Mouse (Mus musculus): ENCODE measurements at regions not wholly inside any gene's neighbourhood (a gene's known extent, or its start where the extent isn't known, plus 50 kb on each side); places are given as distances from the start of the nearest gene placed in this dataset.

DNA sequence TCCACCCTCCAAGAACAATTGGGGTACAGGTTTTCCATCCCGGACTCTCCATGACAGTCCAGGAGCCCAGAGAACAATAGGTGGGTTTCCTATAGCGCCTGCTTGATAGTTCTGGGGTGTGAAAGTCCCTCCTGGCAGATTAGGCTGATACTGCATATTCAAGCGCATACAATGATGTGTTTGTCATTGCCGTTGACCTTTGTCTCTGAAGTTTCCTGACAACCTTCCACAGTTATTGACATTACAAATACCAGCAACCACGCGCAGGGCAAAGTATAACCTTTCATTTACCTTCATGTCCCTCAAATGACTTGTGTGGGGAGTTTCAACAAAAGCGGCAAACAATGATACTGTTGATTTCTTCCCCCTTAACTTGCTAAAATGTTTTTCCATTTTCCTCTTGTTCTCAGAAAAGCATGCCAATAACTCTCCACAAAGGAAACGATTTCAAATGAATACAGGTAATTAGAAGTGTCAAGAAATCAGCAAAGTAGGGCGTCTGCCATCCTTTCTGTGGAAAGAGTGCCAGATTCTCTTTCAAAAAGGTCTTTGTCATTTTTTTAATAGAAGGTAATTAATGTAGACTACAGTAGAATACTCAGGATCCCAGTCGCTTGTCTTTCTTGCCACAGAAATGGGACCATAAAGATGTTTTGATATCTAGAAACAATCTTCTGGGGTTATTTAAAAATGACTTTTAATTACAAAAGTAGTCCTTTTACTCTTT lies 60.9 kb upstream of the BC052040 start:
- H3K9me3 ChIP-seq, result no peaks in the 10 kb centered on the region
- H3K4me1 ChIP-seq, result no peaks in the 10 kb centered on the region
- ATAC-seq (ENCODE audit: low FRiP score, low read depth), result no peak
- H3K36me3 ChIP-seq, result no peaks in the 10 kb centered on the region
- H3K4me2 ChIP-seq (replicated peaks), result no peak overlapping the region
- no peak overlapping the region for H3K27ac ChIP-seq (replicated peaks)
- no peak overlapping the region for H3K4me3 ChIP-seq
- 61% methylated on average over 10 of the region's 10 CpGs for WGBS
- no peaks in the 10 kb centered on the region for H3K27me3 ChIP-seq
- no peak overlapping the region for H3K9ac ChIP-seq (replicated peaks)

DNA sequence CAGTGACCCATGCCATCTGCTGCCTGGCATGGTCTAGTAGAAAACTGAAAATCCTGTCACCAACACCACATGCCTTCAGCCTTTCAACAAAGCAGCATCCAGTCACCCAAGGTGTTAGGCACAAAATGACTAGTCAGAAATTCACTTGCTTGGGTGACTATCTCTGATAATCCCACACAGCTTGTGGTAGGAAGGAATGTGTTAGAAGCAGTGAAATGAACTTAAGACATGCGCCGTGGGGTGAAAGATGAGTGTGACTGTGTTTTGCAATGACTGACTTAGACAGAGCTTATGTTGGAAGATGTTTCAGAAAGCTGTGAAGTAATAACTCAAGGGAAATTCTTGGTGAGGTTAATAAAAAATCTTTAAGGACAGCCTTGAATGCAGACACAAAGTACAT lies 51.6 kb upstream of the BC052040 start:
- no peak overlapping the region for H3K27ac ChIP-seq (replicated peaks)

More for the DNA sequence above, 51.6 kb upstream of the BC052040 start:
- no peaks in the 10 kb centered on the region for H3K4me1 ChIP-seq
- H3K9me3 ChIP-seq, result no peaks in the 10 kb centered on the region
- no peaks in the 10 kb centered on the region for H3K27me3 ChIP-seq
- ATAC-seq (ENCODE audit: low FRiP score, low read depth), result no peak
- H3K9ac ChIP-seq (replicated peaks), result no peak overlapping the region
- no peak overlapping the region for H3K4me3 ChIP-seq
- no peak overlapping the region for H3K4me2 ChIP-seq (replicated peaks)
- no peaks in the 10 kb centered on the region for H3K36me3 ChIP-seq
- WGBS, result 93% methylated on average over 2 of the region's 2 CpGs
